Mouse (Mus musculus) cerebellum, adult (tissue): ENCODE data around the gene Pik3r1.

ENCODE experiments used
- ATAC-seq: cut with Nextera tagmentation; 2 replicates; pipeline ENCODE4 v1.9.2; 2017; ENCODE audit warnings: mild to moderate bottlenecking, moderate library complexity, mixed read lengths; ENCODE audit not compliant: insufficient number of reproducible peaks, low FRiP score, low TSS enrichment

The Pik3r1 gene

GRCm38 (mm10) chr13:101739732-101740381 lies 28.2 kb downstream of the Pik3r1 start:
- ATAC-seq = no peak

- ATAC-seq = no peak
Observed at GRCm38 (mm10) chr13:101738769-101739168, 29.2 kb downstream of the Pik3r1 start.

GRCm38 (mm10) chr13:101736521-101737387 lies 31.3 kb downstream of the Pik3r1 start:
- ATAC-seq = no peak

- no peak for ATAC-seq
Observed at GRCm38 (mm10) chr13:101735364-101736120, 32.5 kb downstream of the Pik3r1 start.

GRCm38 (mm10) chr13:101734227-101734626 lies 33.8 kb downstream of the Pik3r1 start:
- ATAC-seq = no peak

GRCm38 (mm10) chr13:101732675-101733074 lies 35.3 kb downstream of the Pik3r1 start:
- ATAC-seq = no peak

- no peak for ATAC-seq
Observed at GRCm38 (mm10) chr13:101731777-101732176, 36.2 kb downstream of the Pik3r1 start.

- no peak for ATAC-seq
Observed at GRCm38 (mm10) chr13:101730351-101730750, 37.7 kb downstream of the Pik3r1 start.

- ATAC-seq = no peak
Observed at GRCm38 (mm10) chr13:101729248-101730055, 38.6 kb downstream of the Pik3r1 start.

- no peak for ATAC-seq
Observed at GRCm38 (mm10) chr13:101728816-101729215, 39.2 kb downstream of the Pik3r1 start.

GRCm38 (mm10) chr13:101728300-101728699 lies 39.7 kb downstream of the Pik3r1 start:
- no peak for ATAC-seq

GRCm38 (mm10) chr13:101727837-101728236 lies 40.2 kb downstream of the Pik3r1 start:
- no peak for ATAC-seq

- ATAC-seq = no peak
Observed at GRCm38 (mm10) chr13:101726922-101727321, 41.1 kb downstream of the Pik3r1 start.

- ATAC-seq = no peak
Observed at GRCm38 (mm10) chr13:101721901-101722595, 46.0 kb downstream of the Pik3r1 start.

- no peak for ATAC-seq
Observed at GRCm38 (mm10) chr13:101721154-101721553, 46.9 kb downstream of the Pik3r1 start.

- peak; percentile 66 for ATAC-seq
Observed at GRCm38 (mm10) chr13:101719312-101719870, 48.6 kb downstream of the Pik3r1 start.

- no peak for ATAC-seq
Observed at GRCm38 (mm10) chr13:101718744-101719143, 49.3 kb downstream of the Pik3r1 start.

GRCm38 (mm10) chr13:101717836-101718235 lies 50.2 kb downstream of the Pik3r1 start:
- ATAC-seq = no peak

GRCm38 (mm10) chr13:101713429-101714088 lies 54.5 kb downstream of the Pik3r1 start:
- ATAC-seq = no peak
